In the genomic region with DNA sequence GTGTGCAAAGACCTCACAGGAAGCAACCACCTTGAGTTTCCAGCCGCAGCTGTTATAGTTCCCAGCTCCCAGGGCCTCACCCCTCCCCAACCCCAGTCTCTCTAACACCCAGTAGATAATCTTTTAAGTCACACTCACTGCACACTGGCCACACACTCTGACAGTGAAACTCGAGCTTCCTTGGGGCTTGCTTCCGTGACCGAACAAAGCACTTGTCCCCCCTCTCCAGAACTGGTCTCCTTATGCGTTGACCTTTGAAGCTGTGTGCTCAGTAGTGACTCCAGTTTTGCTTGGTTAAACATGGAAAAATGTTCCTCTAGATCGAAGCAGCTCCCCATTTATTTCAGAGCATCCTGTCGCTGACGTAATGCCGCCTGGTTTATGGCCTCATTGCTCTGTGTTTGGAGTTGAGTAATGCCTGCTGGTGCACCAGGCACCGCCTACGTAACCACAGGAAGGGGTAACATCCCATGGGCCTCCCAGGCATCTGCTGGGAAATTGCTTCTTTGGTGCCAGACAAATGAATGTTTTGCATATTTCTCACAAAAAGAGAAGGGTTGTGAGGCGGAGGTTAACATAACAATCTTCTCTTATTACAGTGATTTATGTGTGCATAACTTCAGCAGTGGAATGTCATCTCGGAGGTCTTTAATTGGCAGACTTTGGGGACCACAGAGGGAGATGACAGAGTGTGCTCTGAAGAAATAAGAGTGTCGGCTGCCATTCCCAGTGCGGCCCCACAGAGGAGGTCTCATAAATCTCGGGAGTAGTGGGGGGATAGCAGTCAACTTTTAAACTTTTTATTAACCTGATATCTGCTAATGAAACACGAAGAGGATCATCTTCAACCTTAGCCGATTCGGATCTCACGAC, we compare ENCODE assay signal across 10 mouse cellular contexts.
DNase-seq lines count a peak whose midpoint lies in the region; ATAC-seq and TF ChIP-seq lines count a peak whose summit lies in the region.
"Had no signal": no experiment of that assay in that cellular context is flagged by ENCODE, and none has a peak within 500 bp of the region (broad histone marks: within the 10 kb centered on the region; RNA-seq: fewer than 3 reads in every experiment).

No protein-coding gene starts in this region.

- H3K4me2 ChIP-seq in liver, embryonic 11.5 days: no peak overlapping the region
- H3K4me2 ChIP-seq: neural tube, embryonic 12.5 days had no signal

- no peak overlapping the region for H3K9ac ChIP-seq in liver, adult 2 months (ENCODE audit: low read depth, low read length)
- H3K9ac ChIP-seq in liver, embryonic 11.5 days (ENCODE audit: low read depth, low read length): no peak overlapping the region
- H3K9ac ChIP-seq: neural tube, embryonic 12.5 days had no signal

- no peak for TF ChIP-seq POLR2A in liver, adult 2 months (IDR thresholded peaks at IDR 0.05; ENCODE audit: extremely low read depth, insufficient read depth, low read length)

- no peak for ATAC-seq in liver, embryonic 11.5 days (replicated peaks; ENCODE audit: low FRiP score)

- DNase-seq in liver, adult 2 months (ENCODE audit: extremely low read depth, low read depth, low spot score): peak; percentile 12
- DNase-seq in liver, embryonic 11.5 days (ENCODE audit: low spot score): no peak
- peak; percentile 63 for DNase-seq in forelimb bud, embryonic 11.5 days (ENCODE audit: low read depth, low spot score)
- DNase-seq in kidney, postnatal 25 days: peak; percentile 53 to 73
- DNase-seq in lung, postnatal 36 days: peak; percentile 55
- DNase-seq in thymus, postnatal 36 days: no peak
- DNase-seq in neural tube, embryonic 10.5 days (ENCODE audit: extremely low spot score, low spot score): no peak
- DNase-seq in right cerebral cortex, postnatal 36 days (ENCODE audit: low spot score in 2 of 2): no peak
- DNase-seq: thymus, adult 2 months had no signal

- 81% methylated on average over 20 of the region's 20 CpGs for WGBS in liver, adult 2 months
- 69% methylated on average over 20 of the region's 20 CpGs for WGBS in liver, embryonic 11.5 days

- no peaks in the 10 kb centered on the region for H3K36me3 ChIP-seq in liver, adult 2 months (ENCODE audit: control insufficient read depth, insufficient read depth, low read length)
- no peaks in the 10 kb centered on the region for H3K36me3 ChIP-seq in liver, embryonic 11.5 days (ENCODE audit: control insufficient read depth, insufficient read depth, low read length)
- H3K36me3 ChIP-seq: neural tube, embryonic 12.5 days had no signal

- no peaks in the 10 kb centered on the region for H3K4me1 ChIP-seq in liver, adult 2 months (ENCODE audit: control insufficient read depth, insufficient read depth, low read length)
- H3K4me1 ChIP-seq in liver, embryonic 11.5 days (replicated peaks; ENCODE audit: control insufficient read depth, insufficient read depth, low read length): no peaks in the 10 kb centered on the region
- H3K4me1 ChIP-seq: neural tube, embryonic 12.5 days had no signal

- no peaks in the 10 kb centered on the region; the same call in 1 of the 2 replicates for H3K27me3 ChIP-seq in liver, adult 2 months (ENCODE audit: control insufficient read depth, insufficient read depth, low read length)
- H3K27me3 ChIP-seq in liver, embryonic 11.5 days (replicated peaks; ENCODE audit: control insufficient read depth, insufficient read depth, low read length): no peaks in the 10 kb centered on the region
- H3K27me3 ChIP-seq: neural tube, embryonic 12.5 days had no signal

- no peak overlapping the region for H3K27ac ChIP-seq in liver, adult 2 months (replicated peaks; ENCODE audit: insufficient read depth, low read depth, low read length)
- no peak overlapping the region; the same call in 1 of the 2 replicates for H3K27ac ChIP-seq in liver, embryonic 11.5 days (ENCODE audit: low read depth, low read length)
- H3K27ac ChIP-seq: neural tube, embryonic 12.5 days had no signal

- no peaks in the 10 kb centered on the region for H3K79me2 ChIP-seq in liver, adult 2 months (ENCODE audit: control insufficient read depth, insufficient read depth, low read length)

- no peak overlapping the region for H3K4me3 ChIP-seq in liver, adult 2 months (ENCODE audit: insufficient read depth, low read depth, low read length)
- no peak overlapping the region for H3K4me3 ChIP-seq in liver, embryonic 11.5 days (ENCODE audit: low read depth, low read length)
- H3K4me3 ChIP-seq: neural tube, embryonic 12.5 days had no signal

- no peak for TF ChIP-seq CTCF in liver, adult 2 months (IDR thresholded peaks at IDR 0.05; ENCODE audit: low read depth, low read length)

- H3K9me3 ChIP-seq in liver, embryonic 11.5 days (ENCODE audit: control insufficient read depth, low read length): no peaks in the 10 kb centered on the region
- H3K9me3 ChIP-seq: neural tube, embryonic 12.5 days had no signal

Comparison
In these comparisons a context has a peak if more than half of its experiments do, and no peak if none do; other contexts are left out.
1. DNase-seq: peak in liver, adult 2 months (single experiment), forelimb bud, embryonic 11.5 days (single experiment), kidney, postnatal 25 days (2 of 2) and lung, postnatal 36 days (single experiment); none in liver, embryonic 11.5 days (single experiment), thymus, postnatal 36 days (0 of 2), neural tube, embryonic 10.5 days (single experiment) and right cerebral cortex, postnatal 36 days (0 of 2).